Mouse (Mus musculus) T-helper 17 cell (primary cell): ENCODE results near the gene Nr1h4.

Experiments
- in situ Hi-C, 2 experiments: fragments of 300-600 bp; cut with MboI, MseI; formaldehyde crosslinking; loops; 1 replicate in 1 of 2; 2 replicates in 1 of 2; pipeline ENCODE4 v1.15.1; 2025; ENCODE audit warnings: high pct_unique_total_duplicates in 2 of 2

Nr1h4 gene

GRCm38 (mm10) chr10:89481638-89482037, 51.7 kb downstream of the Nr1h4 start:
- in situ Hi-C loops = no loop called here

GRCm38 (mm10) chr10:89478766-89479165, 54.6 kb downstream of the Nr1h4 start:
- in situ Hi-C loops = no loop called here

- in situ Hi-C loops = loop anchor here in 1 of 2 experiments (25.0 kb wide), 1 partner anchor 367 kb away; no protein-coding TSS in a partner anchor
Observed at GRCm38 (mm10) chr10:89470596-89471353, 62.6 kb downstream of the Nr1h4 start.

GRCm38 (mm10) chr10:89464760-89465405, 68.5 kb downstream of the Nr1h4 start:
- in situ Hi-C loops = loop anchor here (5.0 to 25.0 kb wide), 3 partner anchors 162 to 372 kb away; no protein-coding TSS in a partner anchor

GRCm38 (mm10) chr10:89462890-89463289, 70.5 kb downstream of the Nr1h4 start:
- in situ Hi-C loops = loop anchor here (5.0 to 25.0 kb wide), 3 partner anchors 164 to 374 kb away; no protein-coding TSS in a partner anchor

- in situ Hi-C loops = loop anchor here (5.0 to 25.0 kb wide), 3 partner anchors 165 to 375 kb away; no protein-coding TSS in a partner anchor
Observed at GRCm38 (mm10) chr10:89461856-89462507, 71.4 kb downstream of the Nr1h4 start.

- in situ Hi-C loops = loop anchor here (5.0 to 25.0 kb wide), 3 partner anchors 166 to 376 kb away; no protein-coding TSS in a partner anchor
Observed at GRCm38 (mm10) chr10:89460972-89461371, 72.4 kb downstream of the Nr1h4 start.

GRCm38 (mm10) chr10:89458770-89459169, 74.6 kb downstream of the Nr1h4 start:
- in situ Hi-C loops = loop anchor here in 1 of 2 experiments (25.0 kb wide), 1 partner anchor 379 kb away; no protein-coding TSS in a partner anchor

GRCm38 (mm10) chr10:89453794-89454193, 79.6 kb downstream of the Nr1h4 start:
- in situ Hi-C loops = loop anchor here in 1 of 2 experiments (25.0 kb wide), 1 partner anchor 384 kb away; no protein-coding TSS in a partner anchor

GRCm38 (mm10) chr10:89453068-89453641, 80.2 kb downstream of the Nr1h4 start:
- in situ Hi-C loops = loop anchor here in 1 of 2 experiments (25.0 kb wide), 1 partner anchor 384 kb away; no protein-coding TSS in a partner anchor

GRCm38 (mm10) chr10:89450411-89450810, 83.0 kb downstream of the Nr1h4 start:
- in situ Hi-C loops = loop anchor here in 1 of 2 experiments (25.0 kb wide), 1 partner anchor 387 kb away; no protein-coding TSS in a partner anchor

- in situ Hi-C loops = loop anchor here in 1 of 2 experiments (10.0 kb wide), 1 partner anchor 860 kb away; no protein-coding TSS in a partner anchor
Observed at GRCm38 (mm10) chr10:89444381-89444780, 89.0 kb downstream of the Nr1h4 start.

GRCm38 (mm10) chr10:89443623-89444151, 89.7 kb downstream of the Nr1h4 start, which contains the start of gene Gas2l3:
Gene Gas2l3, minus strand, starts transcription at chr10:89443967.
- in situ Hi-C loops = loop anchor here in 1 of 2 experiments (10.0 kb wide), 1 partner anchor 859 kb away; no protein-coding TSS in a partner anchor

- in situ Hi-C loops = loop anchor here in 1 of 2 experiments (10.0 kb wide), 1 partner anchor 858 kb away; no protein-coding TSS in a partner anchor
Observed at GRCm38 (mm10) chr10:89443115-89443622, 90.2 kb downstream of the Nr1h4 start.

GRCm38 (mm10) chr10:89442640-89443039, 90.7 kb downstream of the Nr1h4 start:
- in situ Hi-C loops = loop anchor here in 1 of 2 experiments (10.0 kb wide), 1 partner anchor 858 kb away; no protein-coding TSS in a partner anchor

- in situ Hi-C loops = loop anchor here in 1 of 2 experiments (10.0 kb wide), 1 partner anchor 857 kb away; no protein-coding TSS in a partner anchor
Observed at GRCm38 (mm10) chr10:89441961-89442360, 91.4 kb downstream of the Nr1h4 start.

- in situ Hi-C loops = no loop called here
Observed at GRCm38 (mm10) chr10:89439380-89439779, 94.0 kb downstream of the Nr1h4 start.

GRCm38 (mm10) chr10:89437996-89438395, 95.4 kb downstream of the Nr1h4 start:
- in situ Hi-C loops = no loop called here

GRCm38 (mm10) chr10:89437472-89437871, 95.9 kb downstream of the Nr1h4 start:
- in situ Hi-C loops = no loop called here

GRCm38 (mm10) chr10:89435920-89436319, 97.5 kb downstream of the Nr1h4 start:
- in situ Hi-C loops = no loop called here
